Mouse (Mus musculus) layer of hippocampus, postnatal 25 days (tissue): ENCODE measurements around the gene Btaf1. TPM values are rescaled to one million over a fixed set of nuclear protein-coding genes. Genes with fewer than 3 reads are reported as not detected.

ENCODE experiments used
- DNase-seq, 2 experiments: peaks; one replicate each; pipeline ENCODE4 v3.0.0; 2022; ENCODE audit warnings: mixed read lengths in 2 of 2, low spot score in 1 of 2; ENCODE audit errors: extremely low spot score in 1 of 2
- total RNA-seq, 2 experiments: library from RNA; stranded (reverse); gene quantifications; 2 replicates each; pipeline ENCODE4 v1.2.3; 2021

Btaf1 gene
- total RNA-seq, 2 experiments from 2014 or later, result 21.2 to 22.4 TPM

GRCm38 (mm10) chr19:37018931-37019330 lies 93.1 kb downstream of the Btaf1 start:
- DNase-seq, result no peak

GRCm38 (mm10) chr19:37020531-37020930 lies 94.7 kb downstream of the Btaf1 start:
- DNase-seq, result no peak

- DNase-seq, result no peak
Observed at GRCm38 (mm10) chr19:37020951-37021350, 95.1 kb downstream of the Btaf1 start.

- DNase-seq, result no peak
Observed at GRCm38 (mm10) chr19:37022146-37022545, 96.3 kb downstream of the Btaf1 start.

GRCm38 (mm10) chr19:37025839-37026319 lies 100.0 kb downstream of the Btaf1 start:
- no peak for DNase-seq

- no peak for DNase-seq
Observed at GRCm38 (mm10) chr19:37026408-37026807, 100.5 kb downstream of the Btaf1 start.

GRCm38 (mm10) chr19:37029771-37030170 lies 103.9 kb downstream of the Btaf1 start:
- DNase-seq, result no peak

GRCm38 (mm10) chr19:37031446-37031845 lies 105.6 kb downstream of the Btaf1 start:
- no peak for DNase-seq

GRCm38 (mm10) chr19:37032364-37032763 lies 106.5 kb downstream of the Btaf1 start:
- DNase-seq, result no peak

GRCm38 (mm10) chr19:37040906-37041305 lies 115.0 kb downstream of the Btaf1 start:
- no peak for DNase-seq

GRCm38 (mm10) chr19:37044431-37044830 lies 118.6 kb downstream of the Btaf1 start:
- no peak for DNase-seq

- DNase-seq, result no peak
Observed at GRCm38 (mm10) chr19:37048507-37048906, 122.6 kb downstream of the Btaf1 start.

- peak in 1 of 2 experiments; percentile 47 for DNase-seq
Observed at GRCm38 (mm10) chr19:37050643-37051345, 124.9 kb downstream of the Btaf1 start.

GRCm38 (mm10) chr19:37055976-37056556 lies 130.2 kb downstream of the Btaf1 start:
- DNase-seq, result no peak

GRCm38 (mm10) chr19:37057161-37057905 lies 131.5 kb downstream of the Btaf1 start:
- DNase-seq, result no peak

GRCm38 (mm10) chr19:37059623-37060022 lies 133.7 kb downstream of the Btaf1 start:
- DNase-seq, result no peak

GRCm38 (mm10) chr19:37060078-37060477 lies 134.2 kb downstream of the Btaf1 start:
- DNase-seq, result no peak
